Mouse (Mus musculus) embryonic fibroblast, embryonic 13.5 days (primary cell): Measurements from ENCODE around the gene Gstm7. TPM values are rescaled to one million over a fixed set of nuclear protein-coding genes. Genes with fewer than 3 reads are reported as not detected.

Experiments
- H3K27ac ChIP-seq: 2 replicates; pipeline ENCODE4 v1.5.1; 2012; ENCODE audit warnings: low read length, control low read depth, inconsistent platforms; ENCODE audit not compliant: insufficient read depth
- H3K4me1 ChIP-seq: 2 replicates; pipeline ENCODE4 v1.6.1; 2011; ENCODE audit warnings: low read length; ENCODE audit not compliant: control insufficient read depth, insufficient read depth
- H3K4me3 ChIP-seq: 2 replicates; pipeline ENCODE4 v1.5.1; 2011; ENCODE audit warnings: mild to moderate bottlenecking, control low read depth, low read length; ENCODE audit not compliant: insufficient read depth
- CTCF ChIP-seq: IDR thresholded peaks from 2 replicates; pipeline ENCODE4 v1.5.1; 2011; ENCODE audit warnings: mild to moderate bottlenecking, control low read depth, low read length, moderate library complexity, borderline replicate concordance; ENCODE audit not compliant: insufficient read depth
- POLR2A ChIP-seq: IDR thresholded peaks from 2 replicates; pipeline ENCODE4 v1.6.1; 2011; ENCODE audit warnings: low read depth, mild to moderate bottlenecking, control low read depth, low read length, moderate library complexity
- polyA plus RNA-seq: library from polyadenylated mRNA; stranded (reverse); fragments of >200 nt; gene quantifications from 2 replicates; pipeline ENCODE4 v1.2.4, GENCODE M21; 2011; ENCODE audit warnings: low read depth; ENCODE audit not compliant: missing spikeins, insufficient read length

The Gstm7 gene
- polyA plus RNA-seq, 1 experiment: 2.3 TPM

- H3K4me1 ChIP-seq: peaks cover 3% of the 10 kb centered on the region; the same call in 1 of the 2 replicates
- no peak overlapping the region for H3K4me3 ChIP-seq
- TF ChIP-seq CTCF: no peak
- no peak for TF ChIP-seq POLR2A
- H3K27ac ChIP-seq: no peak overlapping the region
These were observed 6.3 kb downstream of the Gstm7 start for GRCm38 (mm10) chr3:107925335-107925734.

- TF ChIP-seq POLR2A (no peak), CTCF (no peak)
- Histone ChIP-seq H3K4me1 (no peaks in the 10 kb centered on the region), H3K4me3 (no peak overlapping the region), H3K27ac (no peak overlapping the region)
These were observed 11.3 kb downstream of the Gstm7 start for GRCm38 (mm10) chr3:107920348-107920747.

- TF ChIP-seq CTCF: no peak
- TF ChIP-seq POLR2A: no peak
- Histone ChIP-seq H3K4me1 (no peaks in the 10 kb centered on the region), H3K4me3 (no peak overlapping the region), H3K27ac (no peak overlapping the region)
These were observed 13.7 kb downstream of the Gstm7 start for GRCm38 (mm10) chr3:107917783-107918408.

- TF ChIP-seq POLR2A (no peak), CTCF (no peak)
- Histone ChIP-seq H3K27ac (no peak overlapping the region), H3K4me1 (no peaks in the 10 kb centered on the region), H3K4me3 (no peak overlapping the region)
These were observed 14.5 kb downstream of the Gstm7 start for GRCm38 (mm10) chr3:107917097-107917496.

GRCm38 (mm10) chr3:107916674-107917073 lies 14.9 kb downstream of the Gstm7 start:
- TF ChIP-seq POLR2A: no peak
- no peak for TF ChIP-seq CTCF
- Histone ChIP-seq H3K4me1 (no peaks in the 10 kb centered on the region), H3K4me3 (no peak overlapping the region), H3K27ac (no peak overlapping the region)

- H3K4me3 ChIP-seq: no peak overlapping the region
- H3K4me1 ChIP-seq: no peaks in the 10 kb centered on the region
- no peak for TF ChIP-seq POLR2A
- TF ChIP-seq CTCF: no peak
- no peak overlapping the region for H3K27ac ChIP-seq
These were observed 25.7 kb downstream of the Gstm7 start for GRCm38 (mm10) chr3:107905942-107906341.

GRCm38 (mm10) chr3:107900955-107901673 lies 30.5 kb downstream of the Gstm7 start:
- Histone ChIP-seq H3K4me3 (no peak overlapping the region), H3K27ac (no peak overlapping the region), H3K4me1 (no peaks in the 10 kb centered on the region)
- no peak for TF ChIP-seq POLR2A
- TF ChIP-seq CTCF: no peak

- TF ChIP-seq POLR2A (no peak), CTCF (no peak)
- no peak overlapping the region for H3K27ac ChIP-seq
- H3K4me3 ChIP-seq: no peak overlapping the region
- H3K4me1 ChIP-seq: no peaks in the 10 kb centered on the region
These were observed 32.9 kb downstream of the Gstm7 start for GRCm38 (mm10) chr3:107898691-107899090.

GRCm38 (mm10) chr3:107895720-107896569 lies 35.7 kb downstream of the Gstm7 start, which contains the start of gene Gstm5:
Gstm5 (plus strand) TSS chr3:107895821.
- peak within 1 kb of the TSS; percentile 55 for H3K4me3 ChIP-seq
- no peaks in the 10 kb centered on the region for H3K4me1 ChIP-seq
- TF ChIP-seq CTCF (no peak), POLR2A (peak; percentile 87)
- no peak within 1 kb of the TSS for H3K27ac ChIP-seq
